Mouse (Mus musculus) midbrain, embryonic 12.5 days (tissue): ENCODE results near the gene Ptp4a2. TPM values are rescaled to one million over a fixed set of nuclear protein-coding genes. Genes with fewer than 3 reads are reported as not detected.

Experiments
- microRNA-seq: library from miRNA; unstranded; fragments of <30 nt; microRNA quantifications from one replicate; pipeline ENCODE4, GENCODE M21; 2017
- polyA plus RNA-seq: library from polyadenylated mRNA; unstranded; fragments of >200 nt; fragmentation: Nextera tagmentation; extraction: Ambion mirVana; gene quantifications from 2 replicates; pipeline ENCODE4 v1.2.1, GENCODE M21; 2016

Gene Ptp4a2
- polyA plus RNA-seq, 1 experiment from 2014 or later = 345 TPM

Small RNAs within 50 kb of the gene (microRNA-seq; reads per million reads assigned to microRNA genes)
- not detected for gene Gm28017

Other genes starting within 250 kb of the Ptp4a2 start
- gene Lck, start 237.6 kb upstream of the Ptp4a2 start, polyA plus RNA-seq = 3.7 and 3.8 TPM in 2 replicates
- 0.54 TPM in 1 of 2 replicates, not detected in the other for gene Fam167b, start 232.7 kb upstream of the Ptp4a2 start, polyA plus RNA-seq
- 196 and 202 TPM in 2 replicates for gene Eif3i, start 210.6 kb upstream of the Ptp4a2 start, polyA plus RNA-seq
- 182 and 192 TPM in 2 replicates for gene Tmem234, start 210.6 kb upstream of the Ptp4a2 start, polyA plus RNA-seq
- gene Dcdc2b, start 197.0 kb upstream of the Ptp4a2 start, polyA plus RNA-seq = 2.8 and 2.9 TPM in 2 replicates
- gene Iqcc, start 192.1 kb upstream of the Ptp4a2 start, polyA plus RNA-seq = 26.7 and 30.7 TPM in 2 replicates
- 88.3 TPM in 2 replicates for gene Ccdc28b, start 187.3 kb upstream of the Ptp4a2 start, polyA plus RNA-seq
- 90.3 and 91.8 TPM in 2 replicates for gene Txlna, start 170.2 kb upstream of the Ptp4a2 start, polyA plus RNA-seq
- 15.2 and 16.3 TPM in 2 replicates for gene Kpna6, start 138.5 kb upstream of the Ptp4a2 start, polyA plus RNA-seq
- gene Tmem39b, start 114.4 kb upstream of the Ptp4a2 start, polyA plus RNA-seq = 17.3 and 21.9 TPM in 2 replicates
- 224 and 239 TPM in 2 replicates for gene Khdrbs1, start 68.9 kb upstream of the Ptp4a2 start, polyA plus RNA-seq
- gene Spocd1, start 118.0 kb downstream of the Ptp4a2 start, polyA plus RNA-seq = not detected in 2 replicates
- 7.4 and 9.8 TPM in 2 replicates for gene Adgrb2, start 173.7 kb downstream of the Ptp4a2 start, polyA plus RNA-seq
- 21.0 and 28.9 TPM in 2 replicates for gene Col16a1, start 236.6 kb downstream of the Ptp4a2 start, polyA plus RNA-seq